In the genomic region with DNA sequence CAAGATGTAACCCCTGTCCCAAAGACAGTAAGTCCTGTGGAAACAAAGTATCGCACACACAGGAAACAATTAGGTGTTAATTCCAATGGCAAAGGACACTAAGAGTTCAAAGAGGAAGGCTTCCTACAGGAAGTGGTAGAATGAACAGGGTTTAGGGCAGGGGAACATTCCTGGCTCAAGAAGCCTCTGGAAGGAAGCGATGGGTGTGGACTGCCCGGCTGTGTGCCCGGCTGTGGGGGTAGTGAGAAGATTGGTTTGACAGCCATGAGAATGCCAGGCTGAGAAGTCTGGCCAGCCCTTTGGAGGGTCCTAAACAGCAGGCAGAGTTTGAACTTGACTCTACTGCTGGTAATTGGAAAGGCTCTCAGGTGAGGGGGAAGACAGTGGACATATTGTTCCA, we compare ENCODE assay signal across 12 mouse cellular contexts.
"Had no signal": no experiment of that assay in that cellular context is flagged by ENCODE, and none has a peak within 500 bp of the region (broad histone marks: within the 10 kb centered on the region; RNA-seq: fewer than 3 reads in every experiment).

No protein-coding gene starts in this region.

- H3K4me2 ChIP-seq: kidney, embryonic 15.5 days; liver, embryonic 12.5 days; lung, embryonic 15.5 days; midbrain, embryonic 13.5 days; neural tube, embryonic 15.5 days had no signal

- H3K27me3 ChIP-seq: kidney, embryonic 15.5 days; lung, embryonic 15.5 days; midbrain, embryonic 13.5 days; neural tube, embryonic 15.5 days had no signal

- ATAC-seq: intestine, embryonic 16.5 days; liver, embryonic 12.5 days; midbrain, embryonic 13.5 days had no signal

- H3K9ac ChIP-seq: kidney, embryonic 15.5 days; liver, embryonic 12.5 days; lung, embryonic 15.5 days; midbrain, embryonic 13.5 days; neural tube, embryonic 15.5 days had no signal

- H3K36me3 ChIP-seq: liver, embryonic 12.5 days had no signal

- H3K9me3 ChIP-seq: kidney, embryonic 15.5 days; liver, embryonic 12.5 days; lung, embryonic 15.5 days; midbrain, embryonic 13.5 days; neural tube, embryonic 15.5 days had no signal

- DNase-seq: kidney, adult 2 months; kidney, postnatal 14 days; right cerebral cortex, adult 18-20 months; thymus, adult 18-20 months; thymus, postnatal 14 days had no signal

- H3K4me3 ChIP-seq: kidney, embryonic 15.5 days; left cerebral cortex, adult 2 months; liver, embryonic 12.5 days; lung, embryonic 15.5 days; midbrain, embryonic 13.5 days; neural tube, embryonic 15.5 days had no signal

- H3K27ac ChIP-seq: kidney, embryonic 15.5 days; left cerebral cortex, adult 2 months; liver, embryonic 12.5 days; lung, embryonic 15.5 days; midbrain, embryonic 13.5 days; neural tube, embryonic 15.5 days had no signal
